Mouse (Mus musculus): ENCODE data around the gene Trafd1. TPM values are rescaled to one million over a fixed set of nuclear protein-coding genes. Genes with fewer than 3 reads are reported as not detected.
A peak's percentile ranks its signal among the peaks of the same experiment; 100 is the strongest.
"Not testable (repeated sequence)": the region's sequence is repeated elsewhere in the genome, so short reads cannot be mapped to it uniquely, and the experiment has no call there.

Gene Trafd1
- total and polyA plus RNA-seq, 2 experiments from 2014 or later: 94.4 to 108 TPM

DNA sequence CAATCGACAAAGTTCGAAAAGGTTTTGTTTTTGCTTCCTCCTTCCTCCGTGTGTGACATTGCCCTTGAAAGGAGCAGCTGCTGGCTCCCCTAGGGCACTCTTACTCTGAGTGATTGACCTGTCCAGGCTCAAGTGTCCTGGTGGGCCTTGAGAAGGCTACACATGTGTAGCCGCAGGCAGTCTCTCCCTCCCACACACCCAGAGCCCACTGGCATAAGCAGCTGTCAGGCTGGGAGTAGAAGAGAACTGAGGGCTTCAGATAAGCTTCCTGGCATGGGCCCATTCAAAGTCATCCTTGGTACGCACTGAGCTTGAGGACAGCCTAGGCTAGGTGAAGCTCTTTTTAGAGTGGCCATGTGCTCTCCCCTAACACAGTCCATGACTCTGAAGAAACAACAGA, 51.0 kb downstream of the Trafd1 start:
- TF ChIP-seq CTCF (IDR thresholded peaks at IDR 0.05; ENCODE audit: low read depth): no peak
- no peak overlapping the region for H3K4me3 ChIP-seq (ENCODE audit: low read length)
- H3K9me3 ChIP-seq (ENCODE audit: low read length): no peaks in the 10 kb centered on the region
- H3K9ac ChIP-seq (replicated peaks; ENCODE audit: low read length): no peak overlapping the region
- no peaks in the 10 kb centered on the region for H3K4me1 ChIP-seq (ENCODE audit: insufficient read depth, low read length)
- no peak overlapping the region for H3K27ac ChIP-seq
- peaks cover 89% of the 10 kb centered on the region for H3K36me3 ChIP-seq (ENCODE audit: insufficient read depth, low read length)
- ATAC-seq (no peak), DNase-seq (ENCODE audit: low spot score) (no peak)
- WGBS: 88% methylated on average over 5 of the region's 5 CpGs
- no peaks in the 10 kb centered on the region for H3K27me3 ChIP-seq (ENCODE audit: insufficient read depth, low read length)
- no peak overlapping the region for H3K4me2 ChIP-seq (ENCODE audit: low read depth, low read length)

- Histone ChIP-seq H3K4me2 (ENCODE audit: low read depth, low read length) (no peak overlapping the region), H3K9ac (replicated peaks; ENCODE audit: low read length) (no peak overlapping the region), H3K27ac (no peak overlapping the region), H3K9me3 (ENCODE audit: low read length) (no peaks in the 10 kb centered on the region), H3K27me3 (ENCODE audit: insufficient read depth, low read length) (no peaks in the 10 kb centered on the region), H3K4me1 (ENCODE audit: insufficient read depth, low read length) (no peaks in the 10 kb centered on the region), H3K4me3 (ENCODE audit: low read length) (no peak overlapping the region), H3K36me3 (ENCODE audit: insufficient read depth, low read length) (peaks cover 89% of the 10 kb centered on the region)
- no peak for DNase-seq (ENCODE audit: low spot score)
- ATAC-seq: no peak
- WGBS: 95% methylated on average over 9 of the region's 9 CpGs
- no peak for TF ChIP-seq CTCF (IDR thresholded peaks at IDR 0.05; ENCODE audit: low read depth)
Measured at GRCm38 (mm10) chr5:121333976-121334375, 51.5 kb downstream of the Trafd1 start.

DNA sequence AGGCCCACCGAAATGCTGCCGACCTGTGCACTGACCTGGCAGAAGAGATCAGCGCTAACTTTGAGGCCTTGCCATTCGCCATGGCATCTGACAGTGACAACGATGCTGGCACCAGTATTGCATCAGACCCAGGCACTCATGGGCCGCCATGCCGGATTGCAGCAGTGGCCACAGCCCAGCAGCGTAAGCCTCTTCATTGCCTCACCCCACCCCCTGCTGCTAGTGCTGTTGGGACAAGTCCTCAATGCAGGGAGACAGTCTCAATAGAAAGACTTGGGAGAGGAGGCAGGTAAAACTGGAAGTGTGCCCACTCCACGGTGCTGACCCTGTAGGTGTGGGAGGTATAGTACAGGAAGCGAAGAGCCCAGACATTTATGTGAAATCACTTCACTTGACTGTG, 53.7 kb downstream of the Trafd1 start:
- 96% methylated on average over 10 of the region's 10 CpGs for WGBS
- Histone ChIP-seq H3K27ac (no peak overlapping the region), H3K9me3 (ENCODE audit: low read length) (no peaks in the 10 kb centered on the region), H3K27me3 (ENCODE audit: insufficient read depth, low read length) (no peaks in the 10 kb centered on the region), H3K4me2 (ENCODE audit: low read depth, low read length) (no peak overlapping the region), H3K9ac (replicated peaks; ENCODE audit: low read length) (no peak overlapping the region), H3K36me3 (ENCODE audit: insufficient read depth, low read length) (peaks cover 80% of the 10 kb centered on the region), H3K4me3 (ENCODE audit: low read length) (no peak overlapping the region), H3K4me1 (ENCODE audit: insufficient read depth, low read length) (no peaks in the 10 kb centered on the region)
- DNase-seq (ENCODE audit: low spot score) (no peak), ATAC-seq (no peak)
- TF ChIP-seq CTCF (IDR thresholded peaks at IDR 0.05; ENCODE audit: low read depth): no peak

DNA sequence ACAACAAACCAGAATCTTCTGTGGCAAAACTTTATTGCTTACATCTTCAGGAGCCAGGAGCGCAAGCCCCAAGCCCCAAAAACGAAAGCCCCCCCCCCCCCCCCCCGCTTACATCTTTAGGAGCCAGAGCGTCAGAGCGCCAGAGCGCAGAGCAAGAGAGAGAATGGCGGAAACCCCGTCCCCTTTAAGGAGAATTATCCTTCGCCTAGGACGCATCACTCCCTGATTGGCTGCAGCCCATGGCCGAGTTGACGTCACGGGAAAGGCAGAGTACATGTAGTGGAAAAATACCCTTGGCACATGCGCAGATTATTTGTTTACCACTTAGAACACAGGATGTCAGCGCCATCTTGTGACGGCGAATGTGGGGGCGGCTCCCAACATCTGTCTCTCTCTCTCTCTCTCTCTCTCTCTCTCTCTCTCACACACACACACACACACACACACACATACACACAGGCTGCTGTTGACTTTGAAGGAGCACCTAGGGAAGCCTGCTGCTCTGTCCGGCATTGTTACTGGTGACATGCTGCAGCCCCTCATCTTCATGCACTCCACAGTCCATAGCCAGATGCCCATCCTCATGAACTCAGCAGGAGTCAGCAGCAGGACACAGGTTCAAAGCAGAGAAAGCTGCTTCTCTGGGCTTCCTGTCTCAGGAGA, 55.1 kb downstream of the Trafd1 start:
- peak overlapping the region; percentile 74; the same call in 1 of the 2 replicates for H3K27ac ChIP-seq
- not testable (repeated sequence) for H3K9ac ChIP-seq (replicated peaks; ENCODE audit: low read length); H3K9me3 ChIP-seq (ENCODE audit: low read length); H3K4me1 ChIP-seq (ENCODE audit: insufficient read depth, low read length); DNase-seq (ENCODE audit: low spot score); H3K27me3 ChIP-seq (ENCODE audit: insufficient read depth, low read length)
- 0 out of 2 replicates have a peak overlapping the region, but pooled peaks have one; percentile 10 for H3K4me2 ChIP-seq (ENCODE audit: low read depth, low read length)
- peak overlapping the region; percentile 10; the same call in 1 of the 2 replicates for H3K4me3 ChIP-seq (ENCODE audit: low read length)
- peak; percentile 64; the same call in 1 of the 2 replicates for ATAC-seq
- 69% methylated on average over 5 of the region's 19 CpGs for WGBS
- H3K36me3 ChIP-seq (ENCODE audit: insufficient read depth, low read length): peaks cover 78% of the 10 kb centered on the region

- peaks cover 77% of the 10 kb centered on the region for H3K36me3 ChIP-seq (ENCODE audit: insufficient read depth, low read length)
- H3K27ac ChIP-seq: peak overlapping the region; percentile 46; the same call in 1 of the 2 replicates
- WGBS: 75% methylated on average over 11 of the region's 11 CpGs
- TF ChIP-seq CTCF (IDR thresholded peaks at IDR 0.05; ENCODE audit: low read depth): no peak
- peak overlapping the region; percentile 10; the same call in 1 of the 2 replicates for H3K4me3 ChIP-seq (ENCODE audit: low read length)
- peak overlapping the region; percentile 15; the same call in 1 of the 2 replicates for H3K9ac ChIP-seq (replicated peaks; ENCODE audit: low read length)
- no peaks in the 10 kb centered on the region for H3K9me3 ChIP-seq (ENCODE audit: low read length)
- H3K4me2 ChIP-seq (ENCODE audit: low read depth, low read length): peak overlapping the region; percentile 34; the same call in 1 of the 2 replicates
- DNase-seq (ENCODE audit: low spot score) (no peak), ATAC-seq (no peak)
- no peaks in the 10 kb centered on the region for H3K27me3 ChIP-seq (ENCODE audit: insufficient read depth, low read length)
- no peaks in the 10 kb centered on the region for H3K4me1 ChIP-seq (ENCODE audit: insufficient read depth, low read length)
Measured at GRCm38 (mm10) chr5:121329333-121330058, 55.9 kb downstream of the Trafd1 start.

GRCm38 (mm10) chr5:121326079-121326805, 59.2 kb downstream of the Trafd1 start:
- Histone ChIP-seq H3K27me3 (ENCODE audit: insufficient read depth, low read length) (no peaks in the 10 kb centered on the region), H3K4me1 (ENCODE audit: insufficient read depth, low read length) (no peaks in the 10 kb centered on the region), H3K4me2 (ENCODE audit: low read depth, low read length) (no peak overlapping the region), H3K9me3 (ENCODE audit: low read length) (no peaks in the 10 kb centered on the region), H3K9ac (replicated peaks; ENCODE audit: low read length) (no peak overlapping the region), H3K27ac (no peak overlapping the region), H3K36me3 (ENCODE audit: insufficient read depth, low read length) (peaks cover 76% of the 10 kb centered on the region), H3K4me3 (ENCODE audit: low read length) (no peak overlapping the region)
- DNase-seq (ENCODE audit: low spot score) (no peak), ATAC-seq (no peak)
- no peak for TF ChIP-seq CTCF (IDR thresholded peaks at IDR 0.05; ENCODE audit: low read depth)
- WGBS: 66% methylated on average over 14 of the region's 14 CpGs

Other genes starting within 250 kb of the Trafd1 start
- 47.5 and 54.7 TPM in 2 replicates for gene Ptpn11, start 194.2 kb downstream of the Trafd1 start, total RNA-seq (2014; rRNA removed)
- 27.9 and 28.4 TPM in 2 replicates for gene Ptpn11, start 194.2 kb downstream of the Trafd1 start, polyA plus RNA-seq (2015; fragmentation: Nextera tagmentation; extraction: Ambion mirVana)
- gene Rpl6, start 181.2 kb downstream of the Trafd1 start, total RNA-seq (2014; rRNA removed): 343 and 354 TPM in 2 replicates
- 359 and 380 TPM in 2 replicates for gene Rpl6, start 181.2 kb downstream of the Trafd1 start, polyA plus RNA-seq (2015; fragmentation: Nextera tagmentation; extraction: Ambion mirVana)
- gene Hectd4, start 165.4 kb downstream of the Trafd1 start, total RNA-seq (2014; rRNA removed): 103 and 107 TPM in 2 replicates
- 15.1 and 15.9 TPM in 2 replicates for gene Hectd4, start 165.4 kb downstream of the Trafd1 start, polyA plus RNA-seq (2015; fragmentation: Nextera tagmentation; extraction: Ambion mirVana)
- gene Naa25, start 12.3 kb upstream of the Trafd1 start, total RNA-seq (2014; rRNA removed): 32.9 and 33.9 TPM in 2 replicates
- 37.5 and 38.3 TPM in 2 replicates for gene Naa25, start 12.3 kb upstream of the Trafd1 start, polyA plus RNA-seq (2015; fragmentation: Nextera tagmentation; extraction: Ambion mirVana)
- 0.72 and 7.6 TPM in 2 replicates for gene Tmem116, start 66.3 kb upstream of the Trafd1 start, total RNA-seq (2014; rRNA removed)
- gene Tmem116, start 66.3 kb upstream of the Trafd1 start, polyA plus RNA-seq (2015; fragmentation: Nextera tagmentation; extraction: Ambion mirVana): 2.3 and 2.6 TPM in 2 replicates
- 37.1 and 55.9 TPM in 2 replicates for gene Erp29, start 66.9 kb upstream of the Trafd1 start, total RNA-seq (2014; rRNA removed)
- gene Erp29, start 66.9 kb upstream of the Trafd1 start, polyA plus RNA-seq (2015; fragmentation: Nextera tagmentation; extraction: Ambion mirVana): 192 and 196 TPM in 2 replicates
- not detected in 2 replicates for gene Adam1b, start 117.8 kb upstream of the Trafd1 start, total RNA-seq (2014; rRNA removed)
- gene Adam1b, start 117.8 kb upstream of the Trafd1 start, polyA plus RNA-seq (2015; fragmentation: Nextera tagmentation; extraction: Ambion mirVana): not detected in 2 replicates
- 8.5 and 14.4 TPM in 2 replicates for gene Adam1a, start 159.8 kb upstream of the Trafd1 start, total RNA-seq (2014; rRNA removed)
- 1.3 and 1.4 TPM in 2 replicates for gene Adam1a, start 159.8 kb upstream of the Trafd1 start, polyA plus RNA-seq (2015; fragmentation: Nextera tagmentation; extraction: Ambion mirVana)
- gene Gm42878, start 159.8 kb upstream of the Trafd1 start, total RNA-seq (2014; rRNA removed): not detected in 2 replicates
- gene Gm42878, start 159.8 kb upstream of the Trafd1 start, polyA plus RNA-seq (2015; fragmentation: Nextera tagmentation; extraction: Ambion mirVana): not detected in 2 replicates
- gene Mapkapk5, start 160.3 kb upstream of the Trafd1 start, total RNA-seq (2014; rRNA removed): 51.0 and 57.6 TPM in 2 replicates
- gene Mapkapk5, start 160.3 kb upstream of the Trafd1 start, polyA plus RNA-seq (2015; fragmentation: Nextera tagmentation; extraction: Ambion mirVana): 43.1 and 46.1 TPM in 2 replicates
- 87.7 and 106 TPM in 2 replicates for gene Aldh2, start 208.2 kb upstream of the Trafd1 start, total RNA-seq (2014; rRNA removed)
- gene Aldh2, start 208.2 kb upstream of the Trafd1 start, polyA plus RNA-seq (2015; fragmentation: Nextera tagmentation; extraction: Ambion mirVana): 150 and 157 TPM in 2 replicates
- gene Acad12, start 233.3 kb upstream of the Trafd1 start, total RNA-seq (2014; rRNA removed): 1.7 and 3.7 TPM in 2 replicates
- 1.6 and 2.2 TPM in 2 replicates for gene Acad12, start 233.3 kb upstream of the Trafd1 start, polyA plus RNA-seq (2015; fragmentation: Nextera tagmentation; extraction: Ambion mirVana)

Measured in hindbrain, postnatal 0 days (tissue).